Mouse (Mus musculus) lung, embryonic 15.5 days (tissue): ENCODE measurements around the gene Cacna1c. TPM values are rescaled to one million over a fixed set of nuclear protein-coding genes. Genes with fewer than 3 reads are reported as not detected.

Source experiments
- ATAC-seq: fragments of 200-750 bp; cut with Nextera tagmentation; 2 replicates; pipeline ENCODE4 v1.8.0; 2017; ENCODE audit warnings: moderate number of reproducible peaks, borderline replicate concordance; ENCODE audit not compliant: low FRiP score, low TSS enrichment; ENCODE audit errors: extremely low read depth
- H3K27ac ChIP-seq: fragments of 300-500 bp; sonication (generic); 2 replicates; pipeline ENCODE4 v1.5.1; 2015; ENCODE audit warnings: moderate library complexity, mild to moderate bottlenecking, inconsistent platforms
- H3K27me3 ChIP-seq: fragments of 300-500 bp; sonication (generic); 2 replicates; pipeline ENCODE4 v1.6.1; 2015; ENCODE audit warnings: inconsistent platforms
- H3K36me3 ChIP-seq: fragments of 300-500 bp; sonication (generic); 2 replicates; pipeline ENCODE4 v1.6.1; 2015; ENCODE audit warnings: inconsistent platforms
- H3K4me1 ChIP-seq: fragments of 300-500 bp; sonication (generic); 2 replicates; pipeline ENCODE4 v1.6.1; 2015; ENCODE audit warnings: inconsistent platforms
- H3K4me2 ChIP-seq: fragments of 300-500 bp; sonication (generic); 2 replicates; pipeline ENCODE4 v1.6.1; 2015; ENCODE audit warnings: inconsistent platforms, mild to moderate bottlenecking, moderate library complexity
- H3K4me3 ChIP-seq: fragments of 300-500 bp; sonication (generic); 2 replicates; pipeline ENCODE4 v1.5.1; 2015; ENCODE audit warnings: mild to moderate bottlenecking, inconsistent platforms
- H3K9ac ChIP-seq: fragments of 300-500 bp; sonication (generic); 2 replicates; pipeline ENCODE4 v1.6.1; 2015; ENCODE audit warnings: inconsistent platforms
- H3K9me3 ChIP-seq: fragments of 300-500 bp; sonication (generic); 2 replicates; pipeline ENCODE4 v1.6.1; 2016; ENCODE audit warnings: inconsistent platforms
- WGBS: fragments of 180-500 bp; shearing (Covaris S2); methylation state at CpG from one replicate; pipeline ENCODE4 v1.1.7; 2015; 5-methylcytosine and 5-hydroxymethylcytosine counted together
- polyA plus RNA-seq: library from polyadenylated mRNA; unstranded; fragments of >200 nt; fragmentation: Nextera tagmentation; extraction: Ambion mirVana; gene quantifications from 2 replicates; pipeline ENCODE4 v1.2.1, GENCODE M21; 2015

Gene Cacna1c
- polyA plus RNA-seq, 1 experiment from 2014 or later: 8.4 TPM

- no peaks in the 10 kb centered on the region for H3K27me3 ChIP-seq
- no peak overlapping the region for H3K27ac ChIP-seq
- H3K4me2 ChIP-seq: no peak overlapping the region
- H3K9ac ChIP-seq: no peak overlapping the region
- H3K4me3 ChIP-seq: no peak overlapping the region
- H3K36me3 ChIP-seq: no peaks in the 10 kb centered on the region
- 62% methylated on average over 7 of the region's 7 CpGs for WGBS
- ATAC-seq: no peak
- peaks cover 15% of the 10 kb centered on the region for H3K4me1 ChIP-seq
- H3K9me3 ChIP-seq: no peaks in the 10 kb centered on the region
Observed at GRCm38 (mm10) chr6:119204286-119204685, 8.1 kb upstream of the Cacna1c start.

GRCm38 (mm10) chr6:119201575-119201974 is 5.4 kb upstream of the Cacna1c start:
- WGBS: 82% methylated on average over 4 of the region's 4 CpGs
- H3K9me3 ChIP-seq: no peaks in the 10 kb centered on the region
- H3K9ac ChIP-seq: no peak overlapping the region
- no peaks in the 10 kb centered on the region for H3K36me3 ChIP-seq
- H3K27ac ChIP-seq: no peak overlapping the region
- peaks cover 23% of the 10 kb centered on the region for H3K4me1 ChIP-seq
- no peak overlapping the region for H3K4me3 ChIP-seq
- H3K27me3 ChIP-seq: no peaks in the 10 kb centered on the region
- H3K4me2 ChIP-seq: no peak overlapping the region
- ATAC-seq: no peak

- 72% methylated on average over 5 of the region's 5 CpGs for WGBS
- ATAC-seq: no peak
- H3K9ac ChIP-seq: no peak overlapping the region
- H3K9me3 ChIP-seq: no peaks in the 10 kb centered on the region
- H3K36me3 ChIP-seq: no peaks in the 10 kb centered on the region
- H3K4me3 ChIP-seq: no peak overlapping the region
- H3K27ac ChIP-seq: no peak overlapping the region
- H3K27me3 ChIP-seq: no peaks in the 10 kb centered on the region
- no peak overlapping the region for H3K4me2 ChIP-seq
- H3K4me1 ChIP-seq: peaks cover 32% of the 10 kb centered on the region
Observed at GRCm38 (mm10) chr6:119200362-119200761, 4.1 kb upstream of the Cacna1c start.

DNA sequence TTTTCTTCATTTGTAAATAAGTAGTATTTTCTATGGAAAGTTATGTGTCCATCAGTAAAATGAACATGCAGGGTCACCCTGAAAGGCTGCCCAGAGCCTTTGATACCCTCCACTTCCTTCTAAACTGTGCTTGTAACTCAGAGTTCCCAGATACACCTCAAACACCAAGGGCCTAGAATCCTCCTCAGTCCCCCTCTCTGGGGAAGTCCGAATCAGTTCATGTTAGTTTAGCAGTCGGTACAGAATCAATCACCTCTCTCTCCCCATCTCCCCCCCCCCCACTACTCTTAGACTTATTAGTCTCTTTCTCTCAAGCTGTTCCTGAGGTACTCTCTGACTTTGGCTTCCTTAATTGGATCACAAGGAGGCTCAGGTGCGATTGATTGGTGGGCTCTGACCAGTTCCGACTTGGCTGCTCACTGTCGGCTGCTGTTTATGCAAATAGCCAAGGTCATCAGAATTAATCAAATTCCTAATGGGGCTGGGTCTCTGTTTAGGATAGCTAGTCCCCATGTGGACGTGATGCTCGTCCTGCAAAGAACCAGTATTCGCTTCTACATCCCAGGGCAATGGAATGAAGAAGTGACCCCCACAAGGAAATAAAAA is 3.2 kb upstream of the Cacna1c start:
- no peak for ATAC-seq

GRCm38 (mm10) chr6:119198534-119199273 is 2.5 kb upstream of the Cacna1c start:
- peak; percentile 70; the same call in 1 of the 2 replicates for ATAC-seq
- peaks cover 28% of the 10 kb centered on the region for H3K4me1 ChIP-seq
- H3K9me3 ChIP-seq: no peaks in the 10 kb centered on the region
- H3K4me2 ChIP-seq: no peak overlapping the region
- no peak overlapping the region for H3K4me3 ChIP-seq
- 35% methylated on average over 15 of the region's 15 CpGs for WGBS
- no peaks in the 10 kb centered on the region for H3K36me3 ChIP-seq
- no peaks in the 10 kb centered on the region for H3K27me3 ChIP-seq
- H3K27ac ChIP-seq: peak overlapping the region; percentile 49; the same call in 1 of the 2 replicates
- no peak overlapping the region for H3K9ac ChIP-seq

More for the DNA sequence above, 3.2 kb upstream of the Cacna1c start:
- Histone ChIP-seq H3K9me3 (no peaks in the 10 kb centered on the region), H3K4me1 (peaks cover 28% of the 10 kb centered on the region), H3K27ac (no peak overlapping the region), H3K4me3 (no peak overlapping the region), H3K4me2 (no peak overlapping the region), H3K36me3 (no peaks in the 10 kb centered on the region), H3K9ac (no peak overlapping the region), H3K27me3 (no peaks in the 10 kb centered on the region)
- 48% methylated on average over 8 of the region's 8 CpGs for WGBS

GRCm38 (mm10) chr6:119194601-119195000 is 1.6 kb downstream of the Cacna1c start:
- no peaks in the 10 kb centered on the region for H3K27me3 ChIP-seq
- H3K9me3 ChIP-seq: no peaks in the 10 kb centered on the region
- H3K36me3 ChIP-seq: peaks cover 6% of the 10 kb centered on the region
- no peak overlapping the region for H3K4me2 ChIP-seq
- no peak for ATAC-seq
- peaks cover 20% of the 10 kb centered on the region for H3K4me1 ChIP-seq
- H3K4me3 ChIP-seq: no peak overlapping the region
- H3K9ac ChIP-seq: no peak overlapping the region
- no peak overlapping the region for H3K27ac ChIP-seq
- WGBS: 59% methylated on average over 7 of the region's 7 CpGs

- Histone ChIP-seq H3K9ac (no peak overlapping the region), H3K9me3 (no peaks in the 10 kb centered on the region), H3K4me3 (no peak overlapping the region), H3K4me1 (peaks cover 16% of the 10 kb centered on the region), H3K4me2 (no peak overlapping the region), H3K36me3 (peaks cover 9% of the 10 kb centered on the region), H3K27ac (no peak overlapping the region), H3K27me3 (no peaks in the 10 kb centered on the region)
- 62% methylated on average over 9 of the region's 9 CpGs for WGBS
- no peak for ATAC-seq
Observed at GRCm38 (mm10) chr6:119194161-119194560, 2.1 kb downstream of the Cacna1c start.

GRCm38 (mm10) chr6:119193571-119194154 is 2.6 kb downstream of the Cacna1c start:
- Histone ChIP-seq H3K9me3 (no peaks in the 10 kb centered on the region), H3K27me3 (no peaks in the 10 kb centered on the region), H3K4me2 (no peak overlapping the region), H3K4me3 (no peak overlapping the region), H3K9ac (no peak overlapping the region), H3K27ac (no peak overlapping the region), H3K36me3 (peaks cover 13% of the 10 kb centered on the region), H3K4me1 (peaks cover 12% of the 10 kb centered on the region)
- WGBS: 66% methylated on average over 15 of the region's 15 CpGs
- ATAC-seq: no peak

DNA sequence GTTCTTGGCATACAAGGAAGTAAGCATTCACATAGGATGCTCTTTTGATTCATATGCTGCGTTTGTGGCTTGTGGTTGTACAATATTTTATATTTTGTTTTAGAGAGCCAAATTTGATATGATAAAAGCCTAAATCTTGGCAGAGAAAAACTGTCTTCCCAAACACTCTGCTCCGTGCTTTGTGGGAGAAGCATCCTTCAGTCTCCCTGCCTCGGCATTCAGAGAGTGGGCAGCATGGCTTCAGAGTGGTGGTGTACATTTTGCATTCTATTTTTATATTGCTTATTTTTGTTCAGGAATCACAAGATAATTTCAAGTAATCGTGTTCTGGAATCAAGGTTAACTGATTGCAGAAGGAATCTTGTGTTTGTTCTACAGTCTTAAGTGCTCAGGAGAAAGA is 4.7 kb downstream of the Cacna1c start:
- Histone ChIP-seq H3K9ac (no peak overlapping the region), H3K4me1 (0 out of 2 replicates have a peak, but pooled peaks cover 8% of the 10 kb centered on the region), H3K27ac (no peak overlapping the region), H3K36me3 (peaks cover 13% of the 10 kb centered on the region), H3K4me2 (no peak overlapping the region), H3K27me3 (no peaks in the 10 kb centered on the region), H3K4me3 (no peak overlapping the region), H3K9me3 (no peaks in the 10 kb centered on the region)
- no peak for ATAC-seq
- 69% methylated on average over 4 of the region's 4 CpGs for WGBS

DNA sequence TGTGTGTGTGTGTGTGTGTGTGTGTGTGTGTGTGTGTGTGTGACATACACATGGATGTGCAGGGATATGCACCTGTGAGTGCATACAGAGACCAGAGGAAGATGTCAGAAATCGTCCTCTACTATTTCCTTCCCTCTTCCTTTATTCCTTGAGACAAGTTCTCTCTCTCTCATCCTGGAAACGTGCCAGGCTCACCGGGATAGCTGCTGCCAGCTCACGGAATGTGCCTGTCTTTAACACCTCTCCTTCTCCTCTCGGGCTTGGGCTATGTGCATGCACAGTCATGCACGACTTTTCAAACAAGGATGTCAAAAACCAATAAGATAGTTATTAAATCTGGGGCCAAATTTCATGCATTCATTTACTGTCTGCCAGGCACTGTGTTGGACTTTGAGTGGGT is 8.6 kb downstream of the Cacna1c start:
- Histone ChIP-seq H3K9me3 (no peaks in the 10 kb centered on the region), H3K27ac (no peak overlapping the region), H3K27me3 (no peaks in the 10 kb centered on the region), H3K9ac (no peak overlapping the region), H3K4me3 (no peak overlapping the region), H3K4me1 (no peaks in the 10 kb centered on the region), H3K4me2 (no peak overlapping the region), H3K36me3 (peaks cover 9% of the 10 kb centered on the region)
- 50% methylated on average over 6 of the region's 6 CpGs for WGBS
- ATAC-seq: no peak

DNA sequence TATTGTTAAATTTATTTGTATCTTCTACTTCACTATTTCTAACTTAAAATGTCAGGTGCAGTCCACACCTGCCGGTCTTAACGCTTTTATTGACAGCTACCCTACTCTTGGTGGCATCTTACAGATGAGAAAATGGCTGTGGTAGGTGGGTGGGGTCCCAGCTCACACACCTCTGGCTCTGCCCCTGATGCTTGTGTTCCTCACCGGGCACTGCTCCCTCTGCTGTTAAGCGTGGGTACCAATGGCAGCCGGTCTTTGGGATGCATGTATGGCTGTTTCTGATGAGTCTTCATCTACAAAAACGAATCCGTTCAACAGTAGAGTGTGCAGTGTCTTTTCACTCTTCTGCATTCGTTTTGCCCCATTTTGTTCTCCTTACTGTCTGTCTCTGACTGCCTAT is 9.6 kb downstream of the Cacna1c start:
- no peak overlapping the region for H3K4me3 ChIP-seq
- no peaks in the 10 kb centered on the region for H3K9me3 ChIP-seq
- H3K9ac ChIP-seq: no peak overlapping the region
- H3K4me2 ChIP-seq: no peak overlapping the region
- H3K27me3 ChIP-seq: no peaks in the 10 kb centered on the region
- WGBS: 59% methylated on average over 8 of the region's 8 CpGs
- ATAC-seq: no peak
- no peak overlapping the region for H3K27ac ChIP-seq
- H3K4me1 ChIP-seq: no peaks in the 10 kb centered on the region
- H3K36me3 ChIP-seq: 0 out of 2 replicates have a peak, but pooled peaks cover 7% of the 10 kb centered on the region

DNA sequence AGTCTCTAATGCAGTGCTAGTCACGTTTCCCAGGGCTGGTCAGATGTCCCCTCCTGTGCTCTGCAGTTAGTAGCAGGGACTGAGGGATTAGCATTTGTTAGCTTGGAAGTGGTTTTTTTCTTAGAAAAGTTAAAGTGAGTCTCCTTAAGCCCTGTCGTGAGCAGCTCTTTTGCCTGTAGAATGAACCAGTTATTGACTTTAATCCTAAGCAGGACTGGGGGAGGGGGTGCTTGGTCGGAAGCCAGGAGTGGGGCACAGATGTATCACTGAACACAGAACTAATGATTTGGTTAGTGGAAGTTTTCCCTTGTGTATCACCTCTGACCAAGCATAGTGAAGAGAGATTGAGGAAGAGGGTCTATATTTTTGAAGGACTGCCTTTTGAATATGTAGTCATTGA is 12.4 kb downstream of the Cacna1c start:
- Histone ChIP-seq H3K4me2 (no peak overlapping the region), H3K4me3 (no peak overlapping the region), H3K36me3 (no peaks in the 10 kb centered on the region), H3K27me3 (no peaks in the 10 kb centered on the region), H3K27ac (no peak overlapping the region), H3K4me1 (no peaks in the 10 kb centered on the region), H3K9me3 (no peaks in the 10 kb centered on the region), H3K9ac (no peak overlapping the region)
- ATAC-seq: no peak
- 54% methylated on average over 3 of the region's 3 CpGs for WGBS
